In the genomic region with DNA sequence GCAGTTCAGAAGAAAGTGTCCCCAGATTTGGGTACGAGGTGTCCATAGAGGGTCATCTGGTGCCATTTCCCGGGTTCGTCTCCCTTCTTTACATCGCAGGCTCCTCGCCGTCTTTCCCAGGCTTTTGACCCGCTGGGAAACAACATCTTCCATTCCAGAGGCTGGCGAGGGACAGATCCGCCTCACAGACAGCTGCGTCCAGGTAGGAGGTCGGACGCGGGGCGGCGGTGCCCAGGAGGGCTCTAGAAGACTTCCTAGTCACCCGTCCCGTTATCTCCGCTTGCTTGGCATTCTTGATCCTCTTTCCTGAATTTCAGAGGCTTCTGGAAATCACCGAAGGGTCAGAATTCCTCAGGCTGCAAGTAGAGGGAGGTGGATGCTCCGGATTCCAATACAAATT, we compare ENCODE assay signal across 8 mouse cellular contexts. TPM values are rescaled to one million over a fixed set of nuclear protein-coding genes. Genes with fewer than 3 reads are reported as not detected.
A peak's percentile ranks its signal among the peaks of the same experiment; 100 is the strongest.
DNase-seq lines count a peak whose midpoint lies in the region; ATAC-seq and TF ChIP-seq lines count a peak whose summit lies in the region.

No protein-coding gene starts in this region.

- H3K9ac ChIP-seq in forebrain, postnatal 0 days, result peak overlapping the region; percentile 85
- H3K9ac ChIP-seq in liver, postnatal 0 days (replicated peaks), result peak overlapping the region; percentile 90

- DNase-seq in left cerebral cortex, postnatal 4 days, result peak; percentile 31
- no peak for DNase-seq in left cerebral cortex, adult 9 months (ENCODE audit: low spot score in 2 of 2)
- no peak for DNase-seq in forebrain, postnatal 0 days
- DNase-seq in liver, postnatal 0 days, result no peak
- DNase-seq in gastrocnemius, postnatal 36 days, result no peak
- no peak for DNase-seq in T-cell, adult 2 months (ENCODE audit: low spot score)
- no peak for DNase-seq in adrenal gland, adult (ENCODE audit: inconsistent age in 2 of 2, low spot score in 1 of 2)

- peak overlapping the region; percentile 72 for H3K27ac ChIP-seq in forebrain, postnatal 0 days (ENCODE audit: low read depth, low read length)
- H3K27ac ChIP-seq in liver, postnatal 0 days (ENCODE audit: low read depth), result peak overlapping the region; percentile 97

- no peaks in the 10 kb centered on the region for H3K36me3 ChIP-seq in forebrain, postnatal 0 days (ENCODE audit: insufficient read depth)
- H3K36me3 ChIP-seq in liver, postnatal 0 days (replicated peaks; ENCODE audit: insufficient read depth, low read length), result peaks cover 6% of the 10 kb centered on the region; the same call in 1 of the 2 replicates

- TF ChIP-seq CTCF in forebrain, postnatal 0 days (IDR thresholded peaks at IDR 0.05; ENCODE audit: low read depth), result no peak
- no peak for TF ChIP-seq CTCF in liver, postnatal 0 days (IDR thresholded peaks at IDR 0.05; ENCODE audit: low read depth)

- WGBS in forebrain, postnatal 0 days, result under 1% methylated on average over 20 of the region's 20 CpGs
- under 1% methylated on average over 20 of the region's 20 CpGs for WGBS in liver, postnatal 0 days (ENCODE audit: insufficient replicate concordance)

- intact Hi-C loops in left cerebral cortex, postnatal 4 days (cut with DNase I), result no loop called here
- intact Hi-C loops in gastrocnemius, postnatal 36 days (cut with DNase I), result no loop called here

- H3K4me1 ChIP-seq in forebrain, postnatal 0 days (ENCODE audit: insufficient read depth), result peaks cover 14% of the 10 kb centered on the region
- H3K4me1 ChIP-seq in liver, postnatal 0 days (ENCODE audit: insufficient read depth), result peaks cover 43% of the 10 kb centered on the region

- peak; percentile 17 for ATAC-seq in common myeloid progenitor, adult 5-6 weeks (replicated peaks; ENCODE audit: low read depth, poor library complexity, severe bottlenecking)
- no peak for ATAC-seq in forebrain, postnatal 0 days
- ATAC-seq in liver, postnatal 0 days, result peak; percentile 3

- peak overlapping the region; percentile 87 for H3K4me2 ChIP-seq in forebrain, postnatal 0 days (ENCODE audit: low read depth)
- H3K4me2 ChIP-seq in liver, postnatal 0 days (ENCODE audit: low read depth, low read length), result peak overlapping the region; percentile 84

- no peaks in the 10 kb centered on the region for H3K9me3 ChIP-seq in forebrain, postnatal 0 days (ENCODE audit: low read length)
- no peaks in the 10 kb centered on the region for H3K9me3 ChIP-seq in liver, postnatal 0 days (ENCODE audit: low read length)

- H3K27me3 ChIP-seq in forebrain, postnatal 0 days (ENCODE audit: insufficient read depth, low read length), result no peaks in the 10 kb centered on the region
- no peaks in the 10 kb centered on the region for H3K27me3 ChIP-seq in liver, postnatal 0 days (ENCODE audit: insufficient read depth, low read length)

- H3K4me3 ChIP-seq in forebrain, postnatal 0 days (ENCODE audit: low read depth, low read length), result peak overlapping the region; percentile 73
- H3K4me3 ChIP-seq in liver, postnatal 0 days (ENCODE audit: low read depth, low read length), result peak overlapping the region; percentile 95

- no peak for TF ChIP-seq EP300 in liver, postnatal 0 days (IDR thresholded peaks at IDR 0.05; ENCODE audit: low read depth)

RNA-seq across cellular contexts. Expression of gene Isca2, which starts 0.4 kb away (rescaled TPM):
- total RNA-seq in left cerebral cortex, postnatal 4 days (2021), result 10 to 100 TPM; 40.8 to 43.3 TPM
- total RNA-seq in common myeloid progenitor, adult 5-6 weeks (2017), result 59.2 and 61.6 TPM in 2 replicates
- 58.8 and 68.1 TPM in 2 replicates for total RNA-seq in forebrain, postnatal 0 days (2014; rRNA removed)
- 112 and 114 TPM in 2 replicates for polyA plus RNA-seq in forebrain, postnatal 0 days (2015; fragmentation: Nextera tagmentation; extraction: Ambion mirVana)
- polyA plus RNA-seq in liver, postnatal 0 days (2015; fragmentation: Nextera tagmentation; extraction: Ambion mirVana), result 97.5 and 99.9 TPM in 2 replicates
- 10 to 100 TPM; 39.0 to 42.6 TPM for total RNA-seq in gastrocnemius, postnatal 36 days (2021)

RNA-seq across cellular contexts. Expression of gene Npc2, which starts 0.5 kb away (rescaled TPM):
- 10 to 100 TPM; 35.4 to 35.7 TPM for total RNA-seq in left cerebral cortex, postnatal 4 days (2021)
- total RNA-seq in common myeloid progenitor, adult 5-6 weeks (2017), result 46.6 and 49.1 TPM in 2 replicates
- 42.5 and 49.8 TPM in 2 replicates for total RNA-seq in forebrain, postnatal 0 days (2014; rRNA removed)
- polyA plus RNA-seq in forebrain, postnatal 0 days (2015; fragmentation: Nextera tagmentation; extraction: Ambion mirVana), result 56.1 and 64.2 TPM in 2 replicates
- polyA plus RNA-seq in liver, postnatal 0 days (2015; fragmentation: Nextera tagmentation; extraction: Ambion mirVana), result 29.7 and 30.0 TPM in 2 replicates
- total RNA-seq in gastrocnemius, postnatal 36 days (2021), result 10 to 100 TPM; 12.7 to 14.1 TPM
